Comparison of ENCODE assay signal across 20 mouse cellular contexts in genomic region chr5:148923408-148923807, GRCm38 (mm10).
"Had no signal": no experiment of that assay in that cellular context is flagged by ENCODE, and none has a peak within 500 bp of the region (broad histone marks: within the 10 kb centered on the region; RNA-seq: fewer than 3 reads in every experiment).

No protein-coding gene starts in this region.

- H3K27ac ChIP-seq: left cerebral cortex, adult 2 months; liver, embryonic 13.5 days; macrophage; midbrain, embryonic 12.5 days; midbrain, embryonic 15.5 days; neural tube, embryonic 12.5 days; neural tube, embryonic 15.5 days; stomach, embryonic 15.5 days had no signal

- H3K27me3 ChIP-seq: liver, embryonic 13.5 days; midbrain, embryonic 12.5 days; midbrain, embryonic 15.5 days; neural tube, embryonic 12.5 days; neural tube, embryonic 15.5 days; stomach, embryonic 15.5 days had no signal

- H3K4me1 ChIP-seq: neural tube, embryonic 12.5 days had no signal

- ATAC-seq: inflammation-experienced regulatory T-cells, adult 6 months; intestine, embryonic 16.5 days; lung, postnatal 0 days; midbrain, embryonic 15.5 days had no signal

- H3K4me3 ChIP-seq: left cerebral cortex, adult 2 months; liver, embryonic 13.5 days; midbrain, embryonic 12.5 days; midbrain, embryonic 15.5 days; neural tube, embryonic 12.5 days; neural tube, embryonic 15.5 days; stomach, embryonic 15.5 days had no signal

- H3K9me3 ChIP-seq: liver, embryonic 13.5 days; midbrain, embryonic 12.5 days; midbrain, embryonic 15.5 days; neural tube, embryonic 12.5 days; neural tube, embryonic 15.5 days; stomach, embryonic 15.5 days had no signal

- DNase-seq: kidney, adult 9 months; kidney, postnatal 36 days; layer of hippocampus, postnatal 36 days; liver, embryonic 13.5 days; lung, embryonic 14.5 days; right cerebral cortex, adult 18-20 months; right cerebral cortex, postnatal 14 days; right cerebral cortex, postnatal 4 days; thymus, adult 18-20 months; thymus, postnatal 36 days had no signal

- H3K4me2 ChIP-seq: liver, embryonic 13.5 days; lung, embryonic 14.5 days; midbrain, embryonic 12.5 days; midbrain, embryonic 15.5 days; neural tube, embryonic 12.5 days; neural tube, embryonic 15.5 days; stomach, embryonic 15.5 days had no signal

- H3K9ac ChIP-seq: liver, embryonic 13.5 days; lung, embryonic 14.5 days; midbrain, embryonic 12.5 days; midbrain, embryonic 15.5 days; neural tube, embryonic 12.5 days; neural tube, embryonic 15.5 days; stomach, embryonic 15.5 days had no signal
